Mouse (Mus musculus): Measurements from ENCODE around the gene Gpr119. TPM values are rescaled to one million over a fixed set of nuclear protein-coding genes. Genes with fewer than 3 reads are reported as not detected.

Gpr119 gene
- polyA plus RNA-seq, 1 experiment from 2014 or later, result not detected

- ATAC-seq (replicated peaks; ENCODE audit: low FRiP score, low read depth), result 0 out of 2 replicates have a peak, but pooled peaks have one; percentile 18
- TF ChIP-seq CTCF (IDR thresholded peaks at IDR 0.05; ENCODE audit: low read depth), result no peak
- peak; percentile 3 for DNase-seq (ENCODE audit: low spot score)
- Histone ChIP-seq H3K9ac (ENCODE audit: low read depth, low read length) (0 out of 2 replicates have a peak overlapping the region, but pooled peaks have one; percentile 19), H3K27ac (0 out of 2 replicates have a peak overlapping the region, but pooled peaks have one; percentile 16), H3K4me3 (replicated peaks; ENCODE audit: low read depth, low read length) (peak overlapping the region; percentile 50), H3K4me1 (replicated peaks; ENCODE audit: insufficient read depth, low read length) (no peaks in the 10 kb centered on the region), H3K4me2 (ENCODE audit: low read length) (peak overlapping the region; percentile 58), H3K9me3 (replicated peaks; ENCODE audit: low read length) (no peaks in the 10 kb centered on the region), H3K36me3 (ENCODE audit: insufficient read depth, low read length) (no peaks in the 10 kb centered on the region), H3K27me3 (ENCODE audit: insufficient read depth, low read length) (no peaks in the 10 kb centered on the region)
- WGBS, result 31% methylated on average over 4 of the region's 4 CpGs
These were observed 51.3 kb downstream of the Gpr119 start for GRCm38 (mm10) chrX:48623049-48623378.

Small RNAs within 50 kb of the gene (microRNA-seq; reads per million reads assigned to microRNA genes)
- not detected for gene Gm27828

Other genes starting within 250 kb of the Gpr119 start
- gene Elf4, start 211.3 kb downstream of the Gpr119 start, polyA plus RNA-seq (2015; fragmentation: Nextera tagmentation; extraction: Ambion mirVana), result 2.2 and 2.4 TPM in 2 replicates
- 100 and 107 TPM in 2 replicates for gene Aifm1, start 160.9 kb downstream of the Gpr119 start, polyA plus RNA-seq (2015; fragmentation: Nextera tagmentation; extraction: Ambion mirVana)
- 0.87 and 1.4 TPM in 2 replicates for gene Rab33a, start 155.2 kb downstream of the Gpr119 start, polyA plus RNA-seq (2015; fragmentation: Nextera tagmentation; extraction: Ambion mirVana)
- gene Zfp280c, start 80.0 kb downstream of the Gpr119 start, polyA plus RNA-seq (2015; fragmentation: Nextera tagmentation; extraction: Ambion mirVana), result 8.4 and 8.8 TPM in 2 replicates
- 14.0 TPM in 2 replicates for gene Slc25a14, start 51.1 kb downstream of the Gpr119 start, polyA plus RNA-seq (2015; fragmentation: Nextera tagmentation; extraction: Ambion mirVana)
- gene Rbmx2, start 20.5 kb upstream of the Gpr119 start, polyA plus RNA-seq (2015; fragmentation: Nextera tagmentation; extraction: Ambion mirVana), result 19.2 and 22.2 TPM in 2 replicates
- not detected in 2 replicates for gene Gm595, start 203.2 kb upstream of the Gpr119 start, polyA plus RNA-seq (2015; fragmentation: Nextera tagmentation; extraction: Ambion mirVana)

All from kidney, postnatal 0 days (tissue).